Mouse (Mus musculus) urinary bladder, adult 2 months (tissue): ENCODE results near the gene Tas2r134. TPM values are rescaled to one million over a fixed set of nuclear protein-coding genes. Genes with fewer than 3 reads are reported as not detected.

Experiments
- DNase-seq: peaks from one replicate; pipeline ENCODE4 v3.0.0; 2022; ENCODE audit warnings: low spot score
- polyA plus RNA-seq: library from polyadenylated mRNA; depleted of rRNA; stranded (reverse); fragments of >200 nt; gene quantifications from 2 replicates; pipeline ENCODE4 v1.2.3, GENCODE M21; 2012; rRNA removed

Tas2r134 gene
- not detected in 2 replicates for polyA plus RNA-seq

DNA sequence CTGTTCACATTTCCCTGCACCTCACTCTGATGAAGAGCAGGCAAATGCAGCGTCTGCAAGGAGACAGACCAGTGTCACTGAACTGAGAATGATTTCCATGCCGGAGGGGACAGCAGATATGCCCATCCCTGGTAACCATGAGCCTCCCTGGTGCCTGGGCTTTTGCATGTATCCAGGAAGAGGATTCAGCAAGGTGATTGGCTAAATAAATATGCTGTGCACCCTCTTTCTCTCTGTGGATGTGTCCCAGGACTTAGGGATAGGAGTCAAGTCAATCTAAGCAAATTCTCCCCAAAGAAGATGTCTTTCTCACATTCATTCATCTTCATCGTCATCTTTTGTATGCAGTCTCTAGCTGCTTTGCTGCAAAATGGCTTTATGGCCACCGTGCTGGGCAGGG lies at the start of gene Tas2r134:
Gene Tas2r134, plus strand, starts transcription at position 301 of the 400 bp plus-strand sequence.
- no peak for DNase-seq

DNA sequence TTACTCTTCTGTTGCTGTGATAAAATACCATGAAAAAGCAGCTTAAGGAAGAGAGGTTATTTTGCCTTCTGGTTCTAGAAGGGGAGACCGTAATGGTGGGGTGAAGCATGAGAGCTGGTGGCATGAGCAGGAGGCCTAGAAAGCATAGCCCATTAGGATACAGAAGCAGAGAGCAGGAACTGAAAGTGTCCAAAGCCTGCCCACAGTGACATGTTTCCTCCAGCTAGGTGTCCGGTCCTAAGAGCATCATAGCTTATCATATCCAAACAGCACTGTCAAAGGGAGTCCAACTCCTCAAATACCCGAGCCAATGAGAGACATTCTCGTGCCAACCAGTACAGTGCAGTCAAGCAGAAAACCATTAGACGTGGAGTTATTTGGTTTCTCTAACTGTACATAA lies 47.5 kb upstream of the Tas2r134 start:
- DNase-seq = no peak

DNA sequence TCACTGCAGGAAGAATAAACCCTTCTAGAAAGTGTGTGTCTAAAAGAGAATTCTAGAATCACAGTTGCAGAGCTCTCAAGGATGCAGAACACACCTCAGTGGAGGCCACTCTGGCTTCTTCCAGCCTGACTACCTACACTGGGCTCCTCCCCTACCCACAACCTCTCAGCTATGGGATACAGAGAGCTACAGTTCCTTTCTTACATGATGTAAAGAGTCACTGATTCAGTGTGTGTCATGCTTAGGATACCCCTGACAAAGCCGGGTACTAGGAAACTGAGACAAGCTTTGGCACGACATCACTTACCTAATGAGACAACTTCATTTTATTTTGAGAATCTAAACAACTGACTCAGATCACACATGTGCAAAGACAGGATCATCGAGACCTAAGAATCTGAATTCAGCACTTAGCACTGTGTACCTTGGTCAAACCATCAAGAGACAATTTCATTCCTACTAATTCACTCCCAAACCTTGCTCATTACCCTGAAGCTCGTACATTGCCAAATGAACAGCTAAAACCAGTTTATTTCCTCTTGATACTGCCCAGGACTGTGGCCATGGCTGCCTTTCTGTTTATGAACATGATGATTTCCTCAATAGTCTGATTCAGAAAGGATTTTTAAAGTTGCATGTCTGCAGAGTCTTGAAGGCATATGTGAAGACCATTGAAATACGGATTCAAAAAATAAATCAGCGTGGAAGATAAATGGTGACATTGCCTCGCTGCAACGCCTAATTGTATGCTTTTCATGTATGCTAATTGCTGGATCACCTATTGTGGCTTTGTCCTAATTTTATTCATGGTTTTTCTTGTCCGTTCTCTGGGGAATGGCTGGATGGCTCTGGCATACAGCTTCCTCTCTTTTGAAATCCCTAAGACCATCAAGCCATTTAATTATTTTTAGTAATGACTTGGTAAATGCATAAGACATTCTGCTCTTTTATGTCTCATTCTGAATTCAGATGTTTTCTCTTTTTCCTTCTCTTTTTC lies 43.0 kb upstream of the Tas2r134 start:
- DNase-seq = no peak

DNA sequence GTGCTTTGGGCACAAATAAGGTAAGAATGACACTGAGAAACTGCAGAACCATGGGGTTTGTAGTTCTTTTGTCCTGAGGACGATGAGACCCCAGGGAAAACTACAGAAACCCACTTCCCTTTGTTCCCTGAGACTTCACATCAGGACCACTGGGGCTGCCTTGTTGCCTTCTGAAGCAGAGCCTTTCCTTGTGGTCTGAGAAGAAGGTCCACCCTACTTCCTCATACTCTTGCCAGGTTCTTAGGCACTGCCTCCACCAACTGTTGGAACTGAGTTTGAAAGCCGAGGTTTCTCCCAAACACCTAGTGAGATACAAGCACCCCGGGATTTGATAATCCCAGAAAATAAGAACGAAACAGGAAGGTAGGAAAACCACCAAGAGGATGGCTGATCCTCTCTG lies 39.0 kb upstream of the Tas2r134 start:
- no peak for DNase-seq

DNA sequence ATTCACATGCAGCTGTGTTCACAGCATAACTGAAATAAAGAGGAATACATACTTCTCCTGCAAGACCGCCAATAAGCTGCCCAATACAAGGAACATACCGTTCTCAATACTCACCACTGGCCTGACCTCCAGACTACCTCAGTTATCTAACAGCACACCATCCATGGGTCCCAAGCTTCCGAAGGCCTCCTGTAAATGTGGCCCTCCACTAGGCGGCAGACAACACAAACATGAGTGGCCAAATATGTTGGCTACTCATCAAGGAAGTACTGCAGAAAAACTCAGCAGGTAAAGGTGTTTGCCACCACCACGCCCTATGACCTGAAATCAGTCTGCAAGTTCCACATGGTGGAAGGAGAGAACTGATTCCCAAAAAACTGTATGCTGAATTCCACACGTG lies 38.4 kb upstream of the Tas2r134 start:
- no peak for DNase-seq

DNA sequence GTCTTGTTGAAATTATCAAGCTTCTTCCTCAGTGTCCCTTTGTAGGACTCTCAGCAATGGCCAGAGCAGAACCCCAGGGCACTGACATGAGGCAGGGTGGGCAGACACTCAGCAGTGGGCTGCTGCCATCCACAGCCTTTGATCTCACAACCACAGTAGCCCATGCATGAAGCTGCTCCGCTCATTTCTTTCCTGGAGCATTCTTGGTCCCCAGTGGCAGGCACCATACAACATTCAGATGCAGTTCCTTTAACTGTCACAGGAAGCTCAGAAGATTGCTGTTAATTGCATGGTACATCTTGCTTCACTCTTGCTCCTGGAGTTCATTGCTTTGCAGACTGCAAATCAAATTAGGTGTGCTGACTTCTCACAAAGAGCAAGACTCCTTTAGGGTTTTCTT lies 37.7 kb upstream of the Tas2r134 start:
- DNase-seq = no peak

DNA sequence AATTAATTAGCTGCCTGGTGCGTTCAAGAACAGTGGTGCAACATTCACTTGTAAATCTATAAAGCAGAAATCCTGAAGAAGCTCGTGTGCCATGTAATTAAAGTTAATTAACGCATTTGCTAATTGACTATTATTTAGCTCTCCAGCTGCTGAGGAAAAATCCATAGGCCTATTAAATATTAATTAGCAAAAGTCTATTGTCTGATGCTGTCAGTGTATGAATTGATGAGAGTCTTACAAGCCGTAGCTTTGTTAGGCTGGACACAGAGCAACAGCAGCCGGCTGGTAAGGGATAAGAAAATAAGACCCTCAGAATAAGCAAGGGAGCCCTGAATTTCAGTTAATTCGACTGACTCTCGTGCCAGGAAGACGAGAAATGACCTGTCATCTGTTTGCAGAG lies 37.0 kb upstream of the Tas2r134 start:
- DNase-seq = no peak

DNA sequence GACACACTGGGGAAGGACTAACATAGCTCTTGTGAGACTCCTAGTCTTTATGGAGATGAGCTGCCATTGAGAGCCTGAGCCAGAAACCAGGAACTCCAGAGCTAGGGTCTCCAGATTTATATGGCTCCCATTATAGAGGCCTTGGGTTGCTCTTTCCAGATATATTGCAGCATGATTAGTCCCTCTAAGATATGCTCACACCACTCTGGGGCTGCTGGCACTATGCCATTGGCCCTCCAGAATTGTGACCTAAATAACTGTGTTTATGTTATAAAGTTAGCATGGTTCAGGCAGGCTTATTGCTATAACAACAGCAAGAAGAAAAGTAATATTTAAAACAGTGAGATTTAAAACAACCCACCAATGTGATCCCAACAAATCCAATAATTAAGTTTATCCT lies 35.2 kb upstream of the Tas2r134 start:
- DNase-seq = no peak

DNA sequence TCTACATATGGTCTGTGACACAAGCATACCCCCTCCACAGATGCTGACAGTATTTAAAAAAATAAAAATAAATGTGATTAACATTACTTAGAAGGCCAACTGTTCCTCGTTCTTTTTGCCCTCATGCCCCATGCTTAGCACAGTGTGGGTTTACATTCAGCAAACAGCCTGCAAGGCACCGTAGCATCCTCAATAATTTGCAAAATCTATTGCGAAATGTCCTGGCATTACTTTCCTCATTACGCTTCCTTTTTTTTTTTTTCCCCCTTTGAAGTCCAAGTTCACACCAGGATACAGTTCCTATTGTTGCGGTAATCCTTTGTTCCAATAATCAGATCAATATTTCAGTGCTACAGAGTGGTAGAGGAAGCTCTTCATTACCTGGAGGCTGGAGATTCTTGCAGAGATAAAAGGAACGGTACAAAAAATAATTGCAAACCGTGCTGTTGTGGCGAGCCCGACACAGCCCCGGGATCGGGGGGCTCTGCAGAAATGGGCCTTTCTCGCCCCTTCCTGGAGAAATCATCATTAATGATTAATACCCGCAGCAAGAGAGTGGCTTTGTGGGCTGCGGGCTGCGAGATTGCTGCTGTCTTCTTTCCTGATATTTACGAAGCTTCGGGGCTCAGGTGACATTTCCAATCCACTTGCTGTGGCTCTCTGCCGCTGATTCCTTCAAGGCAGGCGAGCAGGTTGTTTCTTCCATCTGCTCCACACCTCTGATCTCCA lies 27.7 kb upstream of the Tas2r134 start:
- DNase-seq = no peak

DNA sequence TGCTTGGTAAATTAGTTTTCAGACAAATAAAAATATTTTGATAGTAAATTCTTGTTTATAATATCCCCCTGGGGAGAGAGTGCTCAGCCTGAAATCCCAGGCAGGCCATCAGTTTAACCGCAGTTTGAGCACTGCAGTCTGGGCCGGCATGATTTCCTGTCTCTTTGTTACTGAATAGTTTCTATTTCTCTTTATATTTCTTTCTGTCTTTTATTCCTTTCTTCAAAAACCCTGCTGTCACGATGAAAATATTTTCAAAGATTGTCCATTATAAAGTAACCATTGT lies 27.2 kb upstream of the Tas2r134 start:
- DNase-seq = no peak

DNA sequence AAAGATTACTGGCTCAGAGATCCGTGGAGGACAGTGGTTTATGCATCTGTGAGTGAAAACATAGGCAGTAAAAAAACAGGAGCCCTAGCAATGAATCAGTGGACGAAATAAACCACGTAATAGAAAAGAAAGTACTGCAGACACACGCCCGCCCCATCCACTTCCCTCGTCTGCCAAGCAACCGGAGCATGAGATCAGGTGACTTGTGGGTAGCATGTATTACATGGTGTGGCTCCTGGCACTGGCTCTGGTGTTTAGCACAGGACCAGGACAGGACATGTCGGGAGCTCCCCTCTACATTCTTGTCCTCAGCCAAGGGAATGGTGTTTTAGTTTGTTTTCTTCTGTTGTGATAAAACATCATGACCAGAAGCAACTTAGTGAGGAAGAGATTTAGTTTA lies 26.4 kb upstream of the Tas2r134 start:
- DNase-seq = no peak

DNA sequence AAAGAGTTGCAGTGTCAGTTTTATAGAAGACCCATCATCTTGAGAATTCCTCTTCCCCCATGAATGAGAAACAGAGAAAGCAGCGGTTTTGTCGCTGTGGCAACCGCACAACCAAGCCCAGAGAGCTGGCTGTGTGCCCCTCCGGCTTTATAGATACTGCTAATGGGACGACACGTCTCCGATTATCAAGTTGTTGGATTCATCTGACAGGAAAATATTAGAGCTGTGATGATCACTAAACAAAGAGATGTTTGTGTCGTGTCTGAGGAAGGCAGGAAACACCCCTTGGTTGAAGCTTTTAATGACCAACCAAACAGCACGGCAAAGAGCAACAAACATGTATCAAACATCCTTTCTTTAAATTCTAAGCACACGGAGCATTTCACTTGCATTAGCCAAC lies 17.0 kb upstream of the Tas2r134 start:
- no peak for DNase-seq

DNA sequence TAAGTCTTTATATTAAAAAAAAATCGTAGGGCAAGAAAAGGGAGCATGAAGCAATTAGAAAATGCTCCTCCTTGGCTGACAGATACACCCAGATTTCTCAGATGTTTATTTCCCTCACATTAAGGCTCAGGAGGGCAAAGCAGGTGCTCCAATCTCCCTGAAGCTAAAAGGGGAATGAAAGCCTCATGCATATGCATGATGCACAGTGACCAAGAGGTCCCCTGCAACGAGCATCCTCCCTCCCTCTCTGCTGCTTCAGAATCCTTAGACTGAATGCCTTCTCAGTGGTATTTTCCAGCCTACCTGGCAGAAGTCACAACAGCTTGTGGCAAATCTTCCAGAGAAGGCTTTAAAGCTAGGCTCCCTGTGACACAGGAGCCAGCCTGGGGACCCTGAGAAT lies 16.4 kb upstream of the Tas2r134 start:
- no peak for DNase-seq

DNA sequence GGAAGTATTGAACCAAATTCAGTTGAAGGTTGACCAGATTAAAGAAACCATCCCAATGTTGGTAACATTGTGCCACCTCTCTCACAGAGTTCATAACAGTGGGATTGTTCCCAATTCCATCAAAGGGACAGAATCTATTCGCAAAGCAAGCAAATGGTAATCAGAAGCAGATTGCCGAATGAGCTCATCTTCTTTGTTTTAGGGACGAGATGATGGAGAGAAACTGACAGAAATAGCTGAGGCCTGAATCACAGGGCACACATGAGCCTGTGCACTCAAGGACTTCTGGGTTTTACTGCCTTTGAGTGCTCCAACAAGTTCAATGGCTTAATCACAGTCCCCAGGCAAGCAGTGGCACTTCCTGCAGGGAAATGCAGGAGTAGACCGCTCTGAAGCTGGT lies 13.6 kb upstream of the Tas2r134 start:
- DNase-seq = no peak

DNA sequence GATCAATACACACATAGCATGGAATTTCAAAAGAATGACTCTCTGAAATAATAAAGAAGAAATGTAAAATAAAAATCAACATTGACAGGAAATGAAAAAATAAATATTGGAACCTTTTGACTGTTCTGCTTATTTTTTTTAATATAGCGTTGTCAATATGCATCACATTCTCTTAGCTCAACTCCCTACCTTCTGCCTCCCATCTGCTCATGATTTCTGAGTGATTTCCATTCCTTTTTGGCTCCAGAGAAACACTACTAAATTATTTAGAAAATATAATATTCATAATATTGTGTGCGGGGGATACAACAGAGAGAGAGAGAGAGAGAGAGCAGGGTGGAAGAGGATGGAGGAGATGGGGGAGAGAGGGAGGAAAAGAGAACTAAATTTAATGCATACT lies 5.4 kb upstream of the Tas2r134 start:
- DNase-seq = no peak

DNA sequence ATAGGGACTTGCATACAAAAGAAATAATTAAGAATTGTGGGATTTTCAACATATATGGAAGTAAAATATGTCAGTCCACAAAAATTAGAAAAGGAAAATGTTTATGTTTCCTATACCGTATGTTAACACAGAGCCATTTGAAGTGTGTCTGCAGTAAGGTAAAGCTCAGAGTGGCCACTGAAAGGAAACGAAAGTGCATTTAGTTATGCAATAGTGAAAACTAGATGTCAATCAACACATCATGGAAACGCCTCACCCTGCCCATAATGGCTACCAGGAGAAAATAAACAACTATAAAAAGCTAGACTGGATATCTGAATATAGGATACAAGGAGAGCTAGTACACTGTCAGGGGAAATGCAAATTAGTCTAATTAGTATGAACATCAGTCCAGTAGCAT lies 1.3 kb upstream of the Tas2r134 start:
- DNase-seq = no peak

DNA sequence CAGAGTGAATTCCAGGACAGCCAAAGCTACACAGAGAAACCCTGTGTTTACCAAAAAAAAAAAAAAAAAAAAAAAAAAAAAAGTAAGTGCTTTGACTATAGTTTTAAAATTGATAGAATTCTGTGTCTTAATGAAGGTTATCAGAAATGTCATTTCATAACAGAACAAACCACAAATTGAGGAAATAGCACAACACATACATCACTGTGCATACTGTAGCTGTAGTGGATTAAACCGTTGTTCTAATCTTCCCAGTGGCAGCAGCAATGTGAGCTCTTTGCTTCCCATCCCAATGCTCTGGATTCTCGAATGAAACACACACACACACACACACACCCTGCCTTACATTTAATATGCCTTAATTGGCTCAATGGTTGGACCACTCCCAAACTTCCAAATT lies 4.1 kb downstream of the Tas2r134 start:
- no peak for DNase-seq

DNA sequence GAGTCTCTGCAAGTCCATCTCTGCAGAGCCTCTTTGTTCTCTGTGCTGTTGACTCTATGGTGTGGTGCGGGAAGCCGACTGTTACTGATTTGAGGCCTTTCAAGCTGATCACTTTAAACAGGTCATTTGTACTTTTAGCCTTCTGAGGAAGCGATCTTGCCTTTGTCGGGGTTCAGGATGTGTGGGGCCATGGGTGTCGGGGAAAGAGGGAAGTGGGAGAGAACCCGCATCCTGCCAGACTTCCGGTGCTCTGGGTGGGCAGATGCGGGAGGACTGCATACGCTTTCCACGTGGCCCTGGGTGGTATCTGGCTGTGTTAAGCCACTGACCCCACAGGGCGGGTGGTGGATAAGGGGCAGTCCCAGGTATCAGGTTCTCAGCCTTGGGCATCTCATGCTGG lies 10.4 kb downstream of the Tas2r134 start:
- no peak for DNase-seq

DNA sequence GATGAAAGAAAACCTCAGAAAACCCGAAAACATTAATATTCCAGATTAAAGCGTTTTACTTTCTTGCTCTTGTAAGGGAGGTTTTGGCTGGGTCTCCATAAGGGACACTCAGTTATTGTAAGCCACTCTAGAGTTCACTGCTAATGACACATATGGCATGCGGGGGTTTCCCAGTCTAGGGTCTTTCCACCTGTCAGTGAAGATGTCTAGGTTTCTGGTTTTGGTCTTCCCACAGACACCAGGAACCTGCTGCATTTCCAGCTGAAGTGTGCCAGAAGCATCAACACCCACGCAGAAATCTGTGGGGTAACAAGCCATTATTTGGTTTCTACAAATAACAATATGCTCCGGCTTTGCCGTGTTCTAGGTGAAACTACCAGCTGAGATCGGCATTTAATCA lies 14.3 kb downstream of the Tas2r134 start:
- no peak for DNase-seq

DNA sequence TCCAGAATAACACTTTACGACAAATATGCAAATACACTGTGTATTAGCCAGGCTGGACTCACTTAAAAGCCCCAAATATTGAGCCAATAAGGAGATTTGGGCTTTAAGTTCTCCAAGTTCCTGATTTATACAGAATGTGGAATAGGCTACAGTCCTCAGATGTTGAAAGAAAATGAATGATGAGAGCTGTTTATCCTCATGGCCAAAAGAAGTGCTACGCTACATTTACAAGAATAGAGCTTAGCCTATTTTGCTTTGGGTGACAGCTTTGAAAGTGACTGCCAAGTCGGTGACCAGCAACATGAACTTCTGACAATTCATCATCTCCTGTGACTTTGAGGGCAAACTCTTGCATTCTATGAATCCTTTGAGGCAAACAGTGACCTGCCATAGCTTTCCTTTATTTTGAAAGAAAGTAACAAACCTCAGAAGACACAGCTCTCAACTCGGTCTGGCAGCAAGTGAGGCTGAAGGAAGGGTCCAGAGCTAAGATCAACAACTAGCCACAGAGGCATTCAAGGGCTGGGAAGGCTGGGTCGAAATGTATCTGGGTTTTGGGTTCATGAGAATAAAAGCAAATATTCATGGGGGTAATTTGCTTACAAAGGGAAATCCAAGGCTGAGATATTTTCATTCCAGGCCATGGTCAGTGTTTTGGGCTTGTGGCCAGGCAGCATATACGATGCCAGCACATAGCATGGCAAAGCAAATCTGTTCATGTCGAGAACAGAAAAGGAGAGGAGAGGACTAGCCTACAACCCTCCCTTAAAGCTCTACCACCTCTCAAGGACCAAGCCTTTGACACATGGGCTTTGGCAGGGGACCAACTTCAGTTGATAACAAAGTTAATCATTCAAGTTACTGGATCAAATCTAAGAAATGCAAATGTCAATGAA lies 16.2 kb downstream of the Tas2r134 start:
- DNase-seq = no peak

DNA sequence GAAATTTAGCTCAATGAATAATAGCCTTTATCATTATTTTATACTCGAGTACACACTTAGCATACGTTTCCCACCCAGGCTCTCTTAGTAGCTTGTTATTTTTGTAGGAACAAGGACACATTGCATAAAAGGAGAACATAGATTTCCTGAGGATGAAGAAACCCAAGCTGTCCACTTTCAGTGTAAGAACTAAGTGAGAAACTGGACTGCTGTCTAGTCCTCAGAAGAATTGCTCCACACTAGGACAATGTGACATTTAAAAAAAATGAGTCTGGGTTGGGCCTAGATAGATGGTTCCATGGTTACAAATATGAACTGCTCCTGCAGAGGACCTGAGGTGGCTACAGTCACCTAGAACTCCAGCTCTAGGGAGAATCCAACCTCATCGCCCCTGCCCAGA lies 20.7 kb downstream of the Tas2r134 start:
- no peak for DNase-seq

DNA sequence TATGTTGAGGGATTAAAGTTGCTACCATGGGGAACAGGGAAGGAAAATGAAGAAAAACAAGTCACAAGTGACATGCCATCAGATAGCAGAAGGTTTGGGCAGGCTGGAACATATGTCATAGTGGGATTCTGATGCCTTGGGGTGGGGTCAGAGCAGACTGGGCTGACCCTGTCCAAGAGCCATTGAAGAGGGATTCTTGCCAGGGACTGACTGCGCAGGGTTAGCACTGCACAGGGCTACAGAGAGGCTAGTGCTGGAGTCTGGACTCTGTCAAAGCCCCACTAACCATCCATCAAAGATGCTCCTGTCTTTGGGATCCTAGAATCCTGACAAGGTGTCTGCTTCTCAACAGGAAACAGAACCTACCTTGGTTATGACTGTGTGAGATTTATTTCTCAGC lies 22.6 kb downstream of the Tas2r134 start:
- DNase-seq = no peak
